Mouse (Mus musculus) myocyte (in vitro differentiated cells): ENCODE measurements at regions not wholly inside any gene's neighbourhood (a gene's known extent, or its start where the extent isn't known, plus 50 kb on each side); places are given as distances from the start of the nearest gene placed in this dataset.

Experiments
- CEBPB ChIP-seq: IDR thresholded peaks from 2 replicates; pipeline ENCODE4 v1.6.1; 2011; ENCODE audit warnings: mild to moderate bottlenecking, moderate library complexity; ENCODE audit not compliant: poor library complexity, insufficient read depth, severe bottlenecking
- POLR2A ChIP-seq: IDR thresholded peaks from one replicate; pipeline ENCODE4 v1.6.1; 2011; ENCODE audit warnings: low read depth, mild to moderate bottlenecking, control low read depth, moderate library complexity; ENCODE audit not compliant: insufficient read length
- SRF ChIP-seq: IDR thresholded peaks from one replicate; pipeline ENCODE4 v1.6.1; 2011; ENCODE audit warnings: low read depth; ENCODE audit not compliant: control insufficient read depth, insufficient read length

DNA sequence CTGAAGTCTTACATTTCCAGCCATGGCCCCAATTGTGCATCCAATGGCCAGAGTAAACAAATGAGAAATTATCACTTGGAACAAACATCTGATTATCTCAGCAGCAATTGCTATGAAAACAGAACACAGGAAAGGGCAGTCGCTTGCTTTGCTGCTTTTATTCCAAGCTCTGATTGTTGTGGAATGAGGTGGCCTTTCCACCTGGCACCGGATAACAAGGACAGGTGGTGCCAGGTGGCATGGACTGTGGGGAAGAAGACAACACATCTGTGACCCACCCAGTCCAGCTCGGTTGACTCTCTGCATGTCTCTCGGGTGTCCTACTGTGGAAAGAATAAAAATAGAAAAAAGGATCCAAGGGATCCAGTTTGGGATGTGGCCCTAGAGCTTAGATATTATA, 694.9 kb downstream of the Tlr4 start:
- no peak for TF ChIP-seq POLR2A
- no peak for TF ChIP-seq SRF
- no peak for TF ChIP-seq CEBPB
